In genomic region chr7:81351826-81352225, GRCm38 (mm10) we compare ENCODE assay signal across 30 mouse cellular contexts. TPM values are rescaled to one million over a fixed set of nuclear protein-coding genes. Genes with fewer than 3 reads are reported as not detected.
DNase-seq lines count a peak whose midpoint lies in the region; ATAC-seq and TF ChIP-seq lines count a peak whose summit lies in the region.
"Had no signal": no experiment of that assay in that cellular context is flagged by ENCODE, and none has a peak within 500 bp of the region (broad histone marks: within the 10 kb centered on the region; RNA-seq: fewer than 3 reads in every experiment).

No protein-coding gene starts in this region.

- no peak for ATAC-seq in heart, postnatal 0 days (ENCODE audit: insufficient read depth, low read depth)
- ATAC-seq: forebrain, embryonic 14.5 days; forebrain, postnatal 0 days; hindbrain, embryonic 16.5 days; Patski had no signal

- no peak overlapping the region for H3K4me3 ChIP-seq in heart, postnatal 0 days (ENCODE audit: low read depth, low read length)
- H3K4me3 ChIP-seq: embryonic facial prominence, embryonic 12.5 days; embryonic facial prominence, embryonic 15.5 days; gastrocnemius, adult 2 months; heart, embryonic 10.5 days; heart, embryonic 13.5 days; hindbrain, embryonic 10.5 days; hindbrain, embryonic 13.5 days had no signal

- H3K4me2 ChIP-seq in heart, postnatal 0 days (ENCODE audit: low read depth, low read length), result no peak overlapping the region
- H3K4me2 ChIP-seq: embryonic facial prominence, embryonic 12.5 days; embryonic facial prominence, embryonic 15.5 days; heart, embryonic 13.5 days; hindbrain, embryonic 13.5 days had no signal

- no peaks in the 10 kb centered on the region for H3K27me3 ChIP-seq in heart, postnatal 0 days (ENCODE audit: control insufficient read depth, insufficient read depth, low read length)
- H3K27me3 ChIP-seq: embryonic facial prominence, embryonic 12.5 days; embryonic facial prominence, embryonic 15.5 days; hindbrain, embryonic 13.5 days; Patski had no signal

- no peaks in the 10 kb centered on the region for H3K36me3 ChIP-seq in heart, postnatal 0 days (replicated peaks; ENCODE audit: control insufficient read depth, insufficient read depth, low read length)
- H3K36me3 ChIP-seq: embryonic facial prominence, embryonic 12.5 days; embryonic facial prominence, embryonic 15.5 days; G1E; heart, embryonic 10.5 days; heart, embryonic 13.5 days; hindbrain, embryonic 10.5 days; hindbrain, embryonic 13.5 days had no signal

- no peak for TF ChIP-seq EP300 in heart, postnatal 0 days (IDR thresholded peaks at IDR 0.05; ENCODE audit: low read depth)

- no peak for TF ChIP-seq CTCF in heart, postnatal 0 days (IDR thresholded peaks at IDR 0.05; ENCODE audit: low read depth)

- H3K9ac ChIP-seq in heart, postnatal 0 days (replicated peaks; ENCODE audit: low read depth, low read length), result no peak overlapping the region
- H3K9ac ChIP-seq: embryonic facial prominence, embryonic 12.5 days; embryonic facial prominence, embryonic 15.5 days; forebrain, postnatal 0 days; heart, embryonic 13.5 days; hindbrain, embryonic 13.5 days had no signal

- H3K4me1 ChIP-seq in heart, postnatal 0 days (ENCODE audit: control insufficient read depth, insufficient read depth), result no peaks in the 10 kb centered on the region
- H3K4me1 ChIP-seq: embryonic facial prominence, embryonic 12.5 days; embryonic facial prominence, embryonic 15.5 days; heart, embryonic 10.5 days; heart, embryonic 13.5 days; hindbrain, embryonic 10.5 days; hindbrain, embryonic 13.5 days had no signal

- DNase-seq in heart, postnatal 0 days (ENCODE audit: low spot score), result no peak
- no peak for DNase-seq in heart, adult 8-10 months (ENCODE audit: low spot score)
- peak; percentile 33 to 38 for DNase-seq in thymus, postnatal 10 days (ENCODE audit: low spot score in 2 of 2)
- DNase-seq in thymus, postnatal 36 days, result peak; percentile 33 to 50
- no peak for DNase-seq in right cerebral cortex, adult 2 months (ENCODE audit: low spot score in 2 of 2)
- no peak for DNase-seq in liver
- no peak for DNase-seq in embryo, embryonic 10 days (ENCODE audit: low spot score)
- DNase-seq: adrenal gland, adult 2 months; adrenal gland, postnatal 25 days; B cell, adult 2 months; cerebellum, adult 11-12 months; cerebellum, adult 8-10 months; cerebellum, postnatal 10 days; cerebellum, postnatal 36 days; forebrain, postnatal 0 days; gastrocnemius, adult 2 months; gastrocnemius, postnatal 14 days; heart, adult 11 months; heart, postnatal 10 days; heart, postnatal 36 days had no signal

- peak overlapping the region; percentile 17; the same call in 1 of the 2 replicates for H3K27ac ChIP-seq in heart, postnatal 0 days (ENCODE audit: low read depth)
- H3K27ac ChIP-seq: embryonic facial prominence, embryonic 12.5 days; embryonic facial prominence, embryonic 15.5 days; gastrocnemius, adult 2 months; heart, embryonic 10.5 days; heart, embryonic 13.5 days; hindbrain, embryonic 10.5 days; hindbrain, embryonic 13.5 days had no signal

- 77% methylated on average over 4 of the region's 4 CpGs for WGBS in heart, postnatal 0 days

- no peaks in the 10 kb centered on the region for H3K9me3 ChIP-seq in heart, postnatal 0 days (replicated peaks; ENCODE audit: control insufficient read depth, low read length)
- H3K9me3 ChIP-seq: embryonic facial prominence, embryonic 12.5 days; embryonic facial prominence, embryonic 15.5 days; G1E; heart, embryonic 10.5 days; heart, embryonic 13.5 days; hindbrain, embryonic 10.5 days; hindbrain, embryonic 13.5 days had no signal

RNA-seq across cellular contexts. Expression of gene Rps17, which starts 6.8 kb away (rescaled TPM):
- 593 and 806 TPM in 2 replicates for total RNA-seq in heart, postnatal 0 days (2014; rRNA removed; ENCODE audit: low replicate concordance)
- polyA plus RNA-seq in heart, postnatal 0 days (2015; fragmentation: Nextera tagmentation; extraction: Ambion mirVana), result 855 and 860 TPM in 2 replicates
- total RNA-seq in heart, adult 8-10 months (2022), result 1,000 to 10,000 TPM in 2 of 4 experiments, 100 to 1,000 TPM in 2; 953 to 1,046 (median 1,014) TPM

Comparison
In these comparisons a context has a peak if more than half of its experiments do, and no peak if none do; other contexts are left out.
1. DNase-seq: peak in thymus, postnatal 10 days (2 of 2) and thymus, postnatal 36 days (2 of 2); none in heart, postnatal 0 days (single experiment), heart, adult 8-10 months (single experiment), right cerebral cortex, adult 2 months (0 of 2), liver (single experiment) and embryo, embryonic 10 days (single experiment).